Mouse (Mus musculus) ES-E14 (cell line): ENCODE data around the gene Ube2l6. TPM values are rescaled to one million over a fixed set of nuclear protein-coding genes. Genes with fewer than 3 reads are reported as not detected.

Experiments used
- DNase-seq: peaks from one replicate; pipeline ENCODE4 v3.0.0-alpha.2; 2013; ENCODE audit warnings: low read depth, low spot score
- H3K27ac ChIP-seq: 2 replicates; pipeline ENCODE4 v1.5.1; 2012; ENCODE audit warnings: low read depth, mild to moderate bottlenecking, low read length, moderate library complexity, mixed read lengths; ENCODE audit not compliant: poor library complexity, insufficient read depth, severe bottlenecking
- H3K36me3 ChIP-seq: 2 replicates; pipeline ENCODE4 v1.6.1; 2012; ENCODE audit warnings: mild to moderate bottlenecking, low read length, moderate library complexity, mixed read lengths; ENCODE audit not compliant: control insufficient read depth, poor library complexity, insufficient read depth, severe bottlenecking
- H3K4me1 ChIP-seq, 2 experiments: fragments of 150-350 bp in 1 of 2; sonication (generic) in 1 of 2; 2 replicates each; pipeline ENCODE4 v1.6.1; 2012; ENCODE audit warnings: low read length in 2 of 2, mild to moderate bottlenecking in 1 of 2, mixed read lengths in 1 of 2; ENCODE audit not compliant: control insufficient read depth in 2 of 2, insufficient read depth in 2 of 2, poor library complexity in 1 of 2
- H3K4me3 ChIP-seq, 2 experiments: fragments of 150-350 bp in 1 of 2; sonication (generic) in 1 of 2; 2 replicates each; pipeline ENCODE4 v1.5.1; 2012; ENCODE audit warnings: low read length in 2 of 2, low read depth in 1 of 2, mild to moderate bottlenecking in 1 of 2, mixed read lengths in 1 of 2; ENCODE audit not compliant: insufficient read depth in 1 of 2, poor library complexity in 1 of 2, severe bottlenecking in 1 of 2
- H3K9ac ChIP-seq: 2 replicates; pipeline ENCODE4 v1.6.1; 2012; ENCODE audit warnings: low read depth, mild to moderate bottlenecking, low read length, mixed read lengths; ENCODE audit not compliant: poor library complexity, insufficient read depth, severe bottlenecking
- H3K9me3 ChIP-seq: fragments of 150-350 bp; sonication (generic); 2 replicates; pipeline ENCODE4 v1.6.1; 2012; ENCODE audit warnings: low read depth, mild to moderate bottlenecking, low read length; ENCODE audit not compliant: control insufficient read depth, insufficient read depth
- CHD2 ChIP-seq: IDR thresholded peaks from 2 replicates; pipeline ENCODE4 v1.6.1; 2014; ENCODE audit warnings: mild to moderate bottlenecking, low read depth, low read length, inconsistent platforms
- HCFC1 ChIP-seq: IDR thresholded peaks from 2 replicates; pipeline ENCODE4 v1.6.1; 2012; ENCODE audit warnings: low read length, inconsistent platforms, borderline replicate concordance; ENCODE audit not compliant: insufficient read depth
- MAFK ChIP-seq: IDR thresholded peaks from 2 replicates; pipeline ENCODE4 v1.6.1; 2014; ENCODE audit warnings: mild to moderate bottlenecking, low read depth, low read length, inconsistent platforms; ENCODE audit not compliant: insufficient read depth
- ZC3H11A ChIP-seq: IDR thresholded peaks from 2 replicates; pipeline ENCODE4 v1.6.1; 2012; ENCODE audit warnings: low read depth, mild to moderate bottlenecking, inconsistent platforms, low read length, borderline replicate concordance
- ZNF384 ChIP-seq: IDR thresholded peaks from 2 replicates; pipeline ENCODE4 v1.6.1; 2012; ENCODE audit warnings: low read depth, low read length, inconsistent platforms
- in situ Hi-C, 2 experiments: fragments of 600-800 bp; cut with MboI; formaldehyde crosslinking; loops; one replicate each; pipeline ENCODE4 v1.15.1; 2025; ENCODE audit warnings: low sequenced_read_pairs in 2 of 2, inconsistent platforms in 1 of 2; ENCODE audit not compliant: unreplicated experiment in 2 of 2
- total RNA-seq: library from RNA; depleted of rRNA; stranded (reverse); fragments of 300-350 nt; gene quantifications from 2 replicates; pipeline ENCODE4 v1.2.3, GENCODE M21; 2012

The Ube2l6 gene
- total RNA-seq, 1 experiment = 1.9 TPM

- Histone ChIP-seq H3K36me3 (no peaks in the 10 kb centered on the region), H3K4me3 (no peak within 1 kb of the TSS), H3K9ac (no peak within 1 kb of the TSS), H3K4me1 (peaks cover 0 to 2% of the 10 kb centered on the region in 2 experiments; a peak in 1 of 4 replicates), H3K27ac (no peak within 1 kb of the TSS), H3K9me3 (no peaks in the 10 kb centered on the region)
- DNase-seq = no peak
- in situ Hi-C loops = no loop called here
- TF ChIP-seq MAFK (no peak), ZNF384 (no peak), ZC3H11A (no peak)
Measured at GRCm38 (mm10) chr2:84822552-84822951, 23.9 kb downstream of the Ube2l6 start, which contains the start of gene Smtnl1. Gene Smtnl1, minus strand, starts transcription at chr2:84822652.

- Histone ChIP-seq H3K4me1 (peaks cover 0 to 2% of the 10 kb centered on the region in 2 experiments; a peak in 1 of 4 replicates), H3K36me3 (no peaks in the 10 kb centered on the region), H3K9me3 (no peaks in the 10 kb centered on the region), H3K9ac (no peak overlapping the region), H3K27ac (no peak overlapping the region), H3K4me3 (no peak overlapping the region)
- DNase-seq = no peak
- TF ChIP-seq HCFC1 = no peak
- TF ChIP-seq ZC3H11A = no peak
- TF ChIP-seq CHD2 = no peak
- TF ChIP-seq ZNF384 = no peak
- no peak for TF ChIP-seq MAFK
- in situ Hi-C loops = no loop called here
Measured at GRCm38 (mm10) chr2:84823237-84823636, 24.6 kb downstream of the Ube2l6 start.

GRCm38 (mm10) chr2:84826488-84827282 lies 28.1 kb downstream of the Ube2l6 start, which contains the start of gene Timm10:
Gene Timm10, plus strand, starts transcription at chr2:84826997.
- H3K4me3 ChIP-seq = peak within 1 kb of the TSS; percentile 75 to 95
- peak within 1 kb of the TSS; percentile 16; the same call in 1 of the 2 replicates for H3K27ac ChIP-seq
- H3K36me3 ChIP-seq = peaks cover 6% of the 10 kb centered on the region
- in situ Hi-C loops = no loop called here
- H3K4me1 ChIP-seq = peaks cover 0 to 2% of the 10 kb centered on the region in 2 experiments; a peak in 1 of 4 replicates
- TF ChIP-seq MAFK (peak; percentile 73; the same call in 1 of the 2 replicates), HCFC1 (peak; percentile 84; the same call in 1 of the 2 replicates), CHD2 (0 out of 2 replicates have a peak, but pooled peaks have one; percentile 42), ZNF384 (peak; percentile 96), ZC3H11A (no peak)
- peak within 1 kb of the TSS; percentile 81 for H3K9ac ChIP-seq
- DNase-seq = peak; percentile 91
- no peaks in the 10 kb centered on the region for H3K9me3 ChIP-seq

GRCm38 (mm10) chr2:84827283-84827920 lies 28.8 kb downstream of the Ube2l6 start:
- no peak for DNase-seq
- peaks cover 0 to 2% of the 10 kb centered on the region in 2 experiments; a peak in 1 of 4 replicates for H3K4me1 ChIP-seq
- in situ Hi-C loops = no loop called here
- peak overlapping the region; percentile 75 to 95 for H3K4me3 ChIP-seq
- H3K9ac ChIP-seq = peak overlapping the region; percentile 81
- no peaks in the 10 kb centered on the region for H3K9me3 ChIP-seq
- 0 out of 2 replicates have a peak overlapping the region, but pooled peaks have one; percentile 16 for H3K27ac ChIP-seq
- peaks cover 6% of the 10 kb centered on the region for H3K36me3 ChIP-seq
- no peak for TF ChIP-seq MAFK
- TF ChIP-seq ZC3H11A = no peak
- no peak for TF ChIP-seq HCFC1
- TF ChIP-seq CHD2 = no peak
- no peak for TF ChIP-seq ZNF384
